Mouse (Mus musculus): ENCODE data around the gene Gfap. TPM values are rescaled to one million over a fixed set of nuclear protein-coding genes. Genes with fewer than 3 reads are reported as not detected.

Gene Gfap
- total RNA-seq (2021): not detected
- long read RNA-seq, experiment 1: 0 reads
- long read RNA-seq, experiment 2: 0 reads

DNA sequence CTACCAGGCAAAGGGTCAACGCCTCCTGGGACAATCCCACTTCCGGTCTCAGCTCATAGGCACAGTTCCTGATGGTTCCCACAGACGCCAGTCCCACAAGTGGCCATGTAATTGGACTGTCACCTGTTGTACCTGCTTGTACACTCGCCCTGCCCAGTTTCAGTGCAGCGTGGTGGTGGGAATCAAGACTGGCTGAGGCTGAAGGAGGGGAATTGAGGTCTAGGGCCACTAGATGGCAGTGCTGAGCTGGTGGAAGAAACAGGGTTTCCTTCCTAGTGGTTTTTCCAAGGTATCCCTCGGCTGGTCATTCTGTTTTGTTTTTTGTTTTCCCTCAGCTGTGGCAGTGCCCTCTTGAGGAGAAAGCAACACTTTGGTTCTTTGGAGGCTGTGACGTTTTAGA lies at the start of gene Gfap:
Gfap (minus strand) TSS at position 150 of the 400 bp plus-strand sequence.
- peak; percentile 55 to 74 for DNase-seq
- intact Hi-C loops (cut with DNase I): no loop called here

DNA sequence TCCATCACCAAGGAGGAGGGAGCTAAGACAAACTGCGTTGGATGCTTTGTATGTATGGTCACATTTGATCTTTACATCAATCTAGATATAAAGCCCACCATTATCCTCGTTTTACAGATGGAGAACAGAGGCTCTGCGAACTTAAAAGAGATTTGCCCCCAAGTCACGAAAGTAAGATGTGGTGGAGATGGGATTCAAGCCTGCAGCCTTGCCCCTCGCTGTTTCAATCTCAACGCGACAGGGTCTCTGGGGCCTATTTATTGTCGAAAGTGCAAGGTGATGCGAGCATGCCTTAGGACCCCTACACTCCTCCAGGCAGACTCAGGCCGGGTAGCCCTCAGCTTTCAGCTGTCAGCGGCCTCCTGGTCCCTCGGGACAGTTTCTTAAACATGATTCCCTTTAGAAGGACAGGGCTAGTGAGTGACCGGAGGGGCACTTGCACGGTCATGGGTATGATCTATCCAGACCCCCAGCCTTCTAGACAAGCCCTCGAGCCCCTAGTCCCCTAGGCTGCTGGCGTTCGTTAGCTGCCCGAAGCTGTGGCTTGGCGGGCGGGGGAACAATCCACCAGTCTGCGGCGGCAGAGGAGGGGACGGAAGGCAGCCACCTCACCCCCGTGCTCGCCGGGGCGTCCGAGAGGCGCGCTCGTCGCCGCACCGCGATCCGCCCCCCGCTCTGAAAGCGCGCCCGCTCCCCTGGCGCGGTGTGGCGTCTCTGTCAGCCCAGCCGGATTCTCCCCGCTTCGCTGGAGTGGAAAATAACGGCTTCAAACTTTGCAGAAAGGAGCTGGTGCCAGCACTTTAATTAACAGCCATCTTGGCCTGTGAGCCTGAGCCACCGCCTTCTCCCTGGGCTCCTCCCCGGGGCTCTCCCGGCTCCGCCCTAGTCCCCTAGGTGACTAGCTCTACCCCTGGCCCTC lies 47.6 kb upstream of the Gfap start:
- no peak for DNase-seq
- intact Hi-C loops (cut with DNase I): no loop called here

DNA sequence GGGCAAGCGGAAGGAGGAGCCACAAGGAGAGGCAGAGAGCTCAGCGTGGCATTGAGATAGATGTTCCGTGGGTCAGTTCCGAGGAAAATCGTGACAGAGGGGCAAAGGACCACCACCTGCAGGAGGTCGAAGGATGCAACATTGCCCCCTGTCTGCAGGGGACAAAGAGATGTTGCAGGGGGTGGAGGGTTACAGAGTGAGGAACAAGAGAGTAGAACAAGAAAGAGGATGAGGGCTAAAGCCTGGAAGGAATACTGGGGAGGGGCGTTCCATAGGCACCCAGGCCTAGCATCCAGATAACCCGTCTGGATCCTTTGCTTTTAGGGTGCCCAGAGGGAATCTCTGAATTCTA lies 46.3 kb upstream of the Gfap start:
- DNase-seq: no peak
- intact Hi-C loops (cut with DNase I): no loop called here

DNA sequence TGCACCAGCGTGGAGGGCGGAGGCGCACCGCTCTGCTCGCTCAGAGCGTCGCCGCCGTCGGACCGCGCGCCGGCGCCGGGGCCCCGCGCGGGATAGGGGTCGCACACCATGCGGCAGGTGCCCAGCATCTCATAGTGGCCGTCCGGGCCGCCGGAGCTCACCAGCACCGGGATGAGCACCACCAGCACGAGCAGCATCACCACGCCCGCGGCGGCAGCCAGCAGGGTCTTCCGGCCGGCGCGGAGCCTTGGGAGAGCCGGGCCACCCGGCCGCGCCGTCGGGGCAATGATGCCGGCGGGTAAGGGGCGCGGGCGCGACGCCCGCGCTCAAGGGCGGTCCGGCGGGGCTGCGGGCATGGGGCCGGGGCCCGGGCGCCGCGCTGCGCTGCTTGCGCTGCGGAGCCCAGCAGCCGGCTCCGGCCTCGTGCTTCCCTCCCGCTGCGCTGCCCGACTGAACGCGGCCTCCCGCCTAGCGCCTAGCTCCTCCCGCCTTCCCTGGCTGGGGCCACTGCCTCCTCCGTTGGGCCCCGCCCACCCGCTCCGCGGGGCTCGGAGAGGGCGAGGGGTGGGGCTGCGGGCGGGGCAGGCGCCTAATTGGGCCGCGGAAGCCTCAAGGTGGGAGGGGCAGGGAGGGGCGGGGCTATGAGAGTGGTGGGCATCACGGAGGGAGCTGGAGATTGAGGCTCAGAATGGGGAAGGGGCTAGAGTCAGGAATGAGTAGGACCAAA lies 45.7 kb upstream of the Gfap start, which contains the start of gene C1ql1:
C1ql1 (minus strand) TSS at position 424 of the 727 bp plus-strand sequence.
- intact Hi-C loops (cut with DNase I): no loop called here

DNA sequence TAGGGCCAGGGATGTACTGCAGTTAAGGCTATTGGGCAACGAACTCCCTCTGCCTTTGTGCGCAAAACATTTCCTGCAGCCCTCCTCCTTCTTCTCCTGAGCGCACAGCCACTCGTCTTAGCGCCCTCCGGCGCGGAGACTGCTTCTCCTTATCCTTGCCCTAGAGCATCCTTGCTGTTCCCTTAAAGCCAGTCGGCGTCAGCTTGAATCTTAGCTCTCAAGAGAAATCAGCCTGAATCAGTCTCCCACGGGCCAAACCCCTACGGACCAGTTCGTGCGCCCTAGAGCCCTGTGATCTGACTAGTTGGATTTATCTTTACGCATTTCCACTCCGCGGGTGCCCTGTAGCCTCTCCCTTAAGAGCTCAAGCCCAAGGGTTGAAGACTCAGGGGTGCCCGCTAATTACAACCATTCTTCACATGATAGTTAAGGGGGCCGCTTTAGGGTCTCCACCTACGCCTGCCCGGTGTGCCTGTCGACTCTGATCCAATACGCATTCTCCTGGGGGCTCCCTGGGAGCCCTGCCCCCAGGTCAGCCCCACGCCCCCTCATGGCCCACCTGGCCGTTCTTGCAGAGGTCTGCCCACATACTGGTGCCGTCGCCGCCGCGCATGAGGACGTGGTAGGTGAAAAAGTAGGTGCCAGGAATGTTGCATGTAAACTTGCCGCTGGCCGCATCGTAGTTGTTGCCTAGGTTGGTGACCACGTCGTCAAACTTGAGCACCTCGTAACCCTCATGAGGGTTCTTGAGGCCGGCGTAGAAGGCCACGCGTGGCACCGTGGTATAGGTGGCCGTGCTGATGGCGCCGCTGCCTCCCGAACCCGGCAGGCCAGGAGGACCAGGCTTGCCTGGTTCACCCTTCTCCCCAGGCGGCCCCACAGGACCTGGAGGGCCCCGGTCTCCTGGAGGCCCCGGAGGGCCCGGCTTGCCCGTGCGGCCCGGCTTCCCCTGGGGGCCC lies 44.9 kb upstream of the Gfap start:
- DNase-seq: no peak
- intact Hi-C loops (cut with DNase I): no loop called here

More for the DNA sequence above, 45.7 kb upstream of the Gfap start, which contains the start of gene C1ql1:
- peak; percentile 66 to 81 for DNase-seq

DNA sequence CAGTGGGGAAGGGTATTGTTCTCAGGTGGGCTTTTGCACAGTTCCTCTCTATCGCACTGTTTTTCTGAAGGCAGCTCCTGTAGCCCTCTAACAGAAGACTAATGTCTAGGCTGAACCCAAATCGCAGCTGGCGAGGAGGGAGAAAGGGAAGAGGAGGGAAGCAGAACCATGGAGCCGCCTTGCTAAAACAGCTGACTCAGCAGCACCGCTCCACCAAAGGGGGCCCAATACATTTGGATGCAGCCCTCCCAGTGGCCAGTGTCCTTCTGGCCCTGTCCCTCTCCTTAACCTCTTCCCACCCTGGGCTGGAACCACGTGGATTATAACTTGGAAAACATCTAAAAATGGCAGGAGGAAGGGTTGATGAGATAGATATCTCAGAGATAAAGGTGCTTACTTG lies 40.5 kb upstream of the Gfap start:
- DNase-seq: no peak
- intact Hi-C loops (cut with DNase I): no loop called here

DNA sequence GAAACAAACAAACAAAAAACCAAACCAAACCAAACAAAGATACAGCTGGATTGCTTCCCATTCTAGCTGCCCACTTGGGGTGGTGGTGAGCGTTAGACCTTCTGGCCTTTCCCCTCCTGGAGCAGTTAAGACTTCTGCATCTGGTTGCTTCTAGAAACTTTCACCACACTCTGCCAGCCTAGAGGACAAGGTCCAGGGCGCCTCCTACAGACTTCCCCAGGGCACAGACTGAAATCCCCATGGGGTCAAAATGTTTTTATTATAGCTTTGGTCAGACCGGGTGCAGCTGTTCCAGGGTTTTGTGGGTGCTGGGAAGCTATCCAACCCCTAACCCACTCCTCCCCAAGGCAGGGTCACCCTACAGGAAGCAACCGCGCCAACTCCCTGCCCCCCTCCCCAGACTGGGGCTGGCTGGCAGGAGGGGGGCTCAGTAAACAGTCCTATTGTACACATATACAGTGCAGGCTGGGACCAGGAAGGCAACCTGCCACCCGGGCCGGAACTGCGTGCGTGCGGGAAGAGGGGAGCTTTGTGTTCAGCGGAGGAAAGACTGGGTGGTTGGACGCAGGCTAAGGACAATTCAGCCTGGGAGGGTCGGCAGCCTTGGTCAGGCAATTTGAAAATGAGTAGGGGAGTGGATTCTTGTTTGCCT lies 38.4 kb upstream of the Gfap start:
- intact Hi-C loops (cut with DNase I): no loop called here
- DNase-seq: no peak

DNA sequence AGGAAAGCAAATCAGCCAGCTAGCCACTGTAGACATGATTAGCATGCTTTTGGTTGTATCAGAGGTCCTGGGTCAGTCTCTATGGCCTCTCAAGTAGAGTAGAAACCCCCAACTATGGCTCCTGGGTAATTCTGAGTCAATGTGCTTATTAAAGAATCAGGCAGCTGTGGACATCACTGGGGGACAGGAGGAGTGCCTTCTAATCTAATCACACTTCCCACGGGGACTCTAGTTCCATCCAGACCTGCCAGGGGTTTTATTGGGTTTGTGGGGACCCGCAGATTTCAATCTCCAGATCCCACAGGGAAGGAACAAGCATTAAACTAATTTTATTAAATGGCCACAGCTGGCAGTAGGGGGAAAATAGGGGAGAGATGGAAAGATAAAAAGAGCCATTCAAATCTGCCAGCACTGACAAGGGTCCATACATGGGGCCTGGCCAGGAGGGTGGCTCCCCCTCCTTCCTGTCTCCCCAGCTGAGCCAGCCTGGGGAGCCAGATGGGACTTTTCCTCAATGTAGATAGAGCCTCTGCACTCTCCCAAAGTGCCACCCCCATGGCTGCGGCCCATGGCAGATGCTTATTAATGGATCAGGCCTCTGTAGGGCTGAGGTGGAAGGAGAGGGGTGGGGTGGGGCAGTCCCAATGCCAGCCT lies 36.9 kb upstream of the Gfap start:
- no peak for DNase-seq
- intact Hi-C loops (cut with DNase I): no loop called here

DNA sequence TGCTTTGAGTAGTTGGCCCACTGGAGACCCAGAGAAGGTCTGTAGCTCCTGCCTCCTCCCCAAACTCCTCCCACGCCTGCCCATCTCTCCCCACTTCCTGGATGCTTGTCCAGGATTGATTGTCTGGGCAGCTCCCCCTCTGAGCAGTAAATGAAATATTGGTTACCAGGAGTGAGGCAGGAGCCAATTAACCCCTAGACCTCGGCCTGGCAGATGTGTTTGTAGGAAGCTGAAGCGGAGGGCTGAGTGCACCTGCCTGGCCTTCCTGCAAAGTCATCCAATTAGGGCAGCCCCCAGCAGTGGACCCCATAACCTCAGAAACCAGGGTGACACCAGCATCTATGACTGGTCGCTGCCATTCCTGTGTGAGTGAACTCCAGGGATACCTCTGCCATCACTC lies 35.6 kb upstream of the Gfap start:
- intact Hi-C loops (cut with DNase I): no loop called here
- DNase-seq: no peak

DNA sequence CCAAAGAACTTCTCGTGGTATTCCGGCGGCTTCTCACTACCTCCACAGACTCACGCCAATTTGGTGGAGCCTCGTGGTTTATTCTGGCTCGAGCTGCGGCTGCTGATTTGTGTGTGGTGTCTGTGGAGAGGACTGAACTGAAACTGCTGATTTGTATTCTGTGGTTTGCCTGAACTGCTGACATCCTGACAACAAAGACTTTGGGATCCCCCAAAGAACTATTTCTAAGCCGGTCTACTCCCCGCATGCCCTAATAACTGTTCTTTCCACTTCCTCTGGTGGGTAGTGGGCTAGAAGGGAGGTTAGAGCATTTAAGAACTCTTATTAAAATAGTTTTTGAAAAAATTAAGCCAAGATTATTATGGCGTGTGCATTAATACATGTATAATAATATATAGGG lies 30.0 kb upstream of the Gfap start:
- DNase-seq: no peak
- intact Hi-C loops (cut with DNase I): no loop called here

DNA sequence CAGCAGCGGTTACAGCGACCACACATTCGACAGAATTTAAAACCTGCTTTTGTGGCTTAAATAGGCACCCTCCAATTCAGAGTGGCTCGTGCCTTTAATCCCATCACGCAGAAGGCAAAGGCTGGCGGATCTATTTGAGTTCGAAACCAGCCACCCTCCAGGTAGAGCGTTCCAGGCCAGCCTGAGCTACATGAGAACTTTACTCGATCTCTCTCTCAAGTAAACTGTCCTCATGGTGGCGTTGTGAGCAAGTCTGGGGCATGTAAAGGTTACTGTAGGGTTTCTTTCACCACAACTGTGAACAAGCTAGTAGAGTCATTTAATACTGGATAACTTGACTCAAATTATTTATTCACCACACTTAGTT lies 24.6 kb upstream of the Gfap start:
- no peak for DNase-seq
- intact Hi-C loops (cut with DNase I): no loop called here

DNA sequence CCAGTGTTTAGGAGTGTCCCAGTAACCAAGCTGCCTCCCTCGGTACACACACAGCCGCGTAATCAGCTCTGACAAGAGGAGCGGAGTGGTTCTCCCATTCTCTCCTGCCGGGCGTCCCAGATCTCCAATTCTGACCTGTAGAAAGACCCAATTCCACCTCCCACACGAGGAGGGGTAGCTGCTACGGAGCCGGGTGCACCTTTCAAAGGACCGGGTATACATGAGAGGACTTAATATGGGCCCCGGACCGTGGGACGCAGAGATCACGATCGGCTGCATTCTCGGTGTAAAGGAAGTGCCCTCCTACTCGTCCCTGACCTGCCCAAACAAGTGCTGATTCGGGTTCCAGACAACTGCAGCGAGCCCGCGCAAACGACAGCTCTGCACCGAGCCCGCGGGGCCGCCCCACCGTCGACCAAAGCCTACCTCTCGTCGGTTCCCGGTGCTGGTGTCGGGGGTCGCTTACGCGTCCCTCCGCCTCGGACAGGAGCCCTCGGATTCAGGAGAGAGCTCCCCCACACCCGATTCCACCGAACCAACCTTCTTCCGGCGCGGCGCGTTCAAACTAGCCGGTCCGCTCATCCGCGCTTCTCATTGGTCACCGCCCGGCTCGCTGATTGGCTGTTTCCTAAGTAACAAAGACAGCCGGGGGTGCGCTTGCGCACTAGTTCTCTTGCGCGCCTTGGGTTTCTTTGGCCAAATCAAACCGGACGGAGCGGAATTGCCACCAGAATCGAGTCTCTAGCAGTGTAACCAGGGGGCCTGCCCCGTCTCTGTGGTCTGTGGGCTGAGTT lies 24.0 kb upstream of the Gfap start, which contains the start of gene Kif18b:
Kif18b (minus strand) TSS at position 568 of the 794 bp plus-strand sequence.
- peak; percentile 85 to 90 for DNase-seq
- intact Hi-C loops (cut with DNase I): no loop called here

DNA sequence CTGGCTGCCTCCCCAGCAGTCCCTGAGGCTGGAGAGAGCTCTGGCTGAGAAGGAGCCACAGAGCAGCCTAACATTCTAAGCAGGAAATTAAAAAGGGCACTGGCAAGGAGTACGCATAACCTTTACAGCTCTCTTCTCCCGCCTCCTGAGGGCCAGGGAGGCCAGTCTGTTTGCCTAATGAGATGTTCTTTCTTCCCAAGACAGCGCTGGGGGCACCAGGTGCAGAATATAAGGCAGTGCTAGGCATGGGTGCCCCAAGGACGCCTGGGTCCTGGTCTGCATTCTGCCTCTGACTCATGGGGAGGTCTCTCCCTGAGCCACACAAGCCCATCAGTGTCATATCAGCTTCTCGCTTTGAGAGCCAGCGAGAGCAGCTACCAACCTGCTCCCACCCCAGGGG lies 20.8 kb upstream of the Gfap start:
- DNase-seq: no peak
- intact Hi-C loops (cut with DNase I): no loop called here

DNA sequence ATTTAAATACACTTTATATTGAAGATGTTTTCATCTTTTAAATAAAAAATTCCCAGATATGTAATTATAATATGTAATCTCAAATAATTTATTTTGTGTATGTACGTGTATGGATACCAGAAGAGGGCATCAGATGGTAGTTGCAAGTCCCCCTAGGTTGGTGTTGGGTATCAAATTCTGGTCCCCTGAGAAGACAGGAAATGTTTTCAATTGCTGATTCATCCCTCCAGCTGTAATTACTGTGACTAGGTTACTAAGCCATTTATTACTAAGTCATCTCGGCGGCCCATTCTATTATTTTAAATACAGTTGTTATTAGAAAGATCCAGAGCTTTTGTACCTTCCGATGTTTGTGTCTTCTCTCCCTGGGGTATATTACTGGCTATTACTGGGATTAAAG lies 17.4 kb upstream of the Gfap start:
- intact Hi-C loops (cut with DNase I): no loop called here
- no peak for DNase-seq

DNA sequence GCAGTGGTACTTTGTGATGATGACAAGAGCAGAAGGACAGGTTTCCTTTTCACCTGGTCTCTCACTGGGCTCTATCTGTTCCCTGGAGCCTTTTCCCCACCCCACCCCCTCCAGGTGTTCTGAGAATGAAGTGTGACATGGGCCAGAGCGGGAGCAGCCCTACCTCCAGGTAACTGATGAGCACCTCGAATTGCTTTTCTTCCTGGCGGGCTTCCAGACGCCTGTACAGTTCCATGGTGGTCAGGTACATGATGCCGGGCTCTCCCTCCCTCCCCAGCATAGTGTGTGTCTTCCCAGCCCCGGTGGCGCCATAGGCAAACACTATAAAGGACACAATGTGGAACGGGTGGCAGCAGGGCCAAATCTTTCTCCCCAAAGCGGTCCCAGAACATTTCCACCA lies 14.7 kb upstream of the Gfap start:
- DNase-seq: no peak
- intact Hi-C loops (cut with DNase I): no loop called here

DNA sequence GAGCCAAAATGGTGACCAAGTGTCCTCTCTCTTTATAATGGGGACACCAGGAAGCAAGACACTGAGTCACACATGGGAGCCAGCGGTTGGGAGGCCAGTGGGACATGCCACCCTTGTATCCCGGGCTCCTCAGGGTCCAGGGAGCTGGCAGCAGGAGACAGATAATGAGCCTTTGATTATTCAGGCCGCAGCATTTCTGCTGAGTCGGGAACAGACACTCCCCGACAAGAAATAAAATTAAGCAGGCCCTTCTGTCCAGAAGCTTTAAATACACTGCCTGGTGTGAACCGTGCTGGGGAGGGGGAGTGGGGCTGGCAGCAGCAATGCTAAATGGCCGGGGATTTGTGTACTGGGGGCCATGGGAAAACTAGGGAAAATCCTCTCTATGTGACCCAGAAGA lies 10.7 kb upstream of the Gfap start:
- no peak for DNase-seq
- intact Hi-C loops (cut with DNase I): no loop called here

DNA sequence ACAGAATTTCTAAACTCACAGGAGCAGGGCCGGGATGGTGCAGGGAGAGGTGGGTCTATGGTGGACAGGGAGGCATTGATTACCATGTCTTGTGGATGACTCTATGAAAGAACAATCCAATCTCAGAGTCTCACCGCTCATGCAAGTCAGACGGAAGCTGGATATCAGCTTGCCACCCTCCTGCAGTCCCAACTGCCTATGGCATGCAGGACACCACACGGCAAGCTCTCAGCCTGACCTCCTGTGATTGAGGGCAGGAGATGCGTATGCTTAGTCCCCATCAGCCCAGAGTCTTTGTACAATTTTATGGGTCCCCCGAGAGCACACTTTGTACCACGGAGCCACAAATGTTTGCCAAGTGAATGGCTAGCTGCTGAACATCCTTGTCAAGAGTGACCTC lies 2.9 kb upstream of the Gfap start:
- peak in 1 of 2 experiments; percentile 6 for DNase-seq
- intact Hi-C loops (cut with DNase I): no loop called here

DNA sequence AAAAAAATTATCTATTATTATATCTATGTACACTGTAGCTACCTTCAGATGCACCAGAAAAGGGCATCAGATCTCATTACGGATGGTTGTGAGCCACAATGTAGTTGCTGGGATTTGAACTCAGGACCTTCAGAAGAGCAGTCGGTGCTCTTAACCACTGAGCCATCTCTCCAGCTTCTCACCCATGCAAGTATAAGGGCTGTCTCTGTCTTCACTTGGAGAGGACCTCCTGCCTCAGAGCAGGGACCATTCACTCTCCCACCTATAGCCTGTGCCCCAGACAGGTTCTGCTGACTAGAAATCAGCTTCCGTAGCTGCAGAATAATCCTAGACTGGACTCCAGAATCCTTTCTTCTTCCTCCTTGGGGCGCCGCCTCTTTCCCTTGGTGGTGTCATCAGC lies 1.4 kb upstream of the Gfap start:
- intact Hi-C loops (cut with DNase I): no loop called here

DNA sequence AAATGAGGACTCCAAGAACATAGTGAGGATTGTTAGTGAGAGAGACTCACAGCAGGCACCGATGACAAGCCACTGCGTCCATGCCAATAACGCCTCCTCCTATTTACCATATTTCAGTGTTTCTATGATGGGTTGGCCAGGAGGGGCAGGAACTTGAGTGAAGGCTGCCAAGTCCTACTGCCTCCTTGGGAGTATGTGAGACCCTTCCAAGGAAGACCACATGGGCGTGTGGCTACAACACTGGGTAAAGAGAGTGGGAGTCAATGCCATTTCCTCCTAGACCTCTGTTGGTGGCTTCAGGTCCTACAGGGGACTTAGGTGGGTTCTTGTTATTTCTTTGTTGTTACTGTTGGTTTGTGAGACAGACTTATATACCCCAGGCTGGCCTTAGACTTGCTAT lies 487 bp upstream of the Gfap start:
- intact Hi-C loops (cut with DNase I): no loop called here
- DNase-seq: no peak

More for the DNA sequence above, 1.4 kb upstream of the Gfap start:
- no peak for DNase-seq

Data from gastrocnemius, postnatal 36 days (tissue).